Mouse (Mus musculus): ENCODE data around the gene Tmem201. TPM values are rescaled to one million over a fixed set of nuclear protein-coding genes. Genes with fewer than 3 reads are reported as not detected.
"Not testable (repeated sequence)": the region's sequence is repeated elsewhere in the genome, so short reads cannot be mapped to it uniquely, and the experiment has no call there.

Tmem201 gene
- polyA plus RNA-seq, 1 experiment from 2014 or later, result 28.3 TPM

GRCm38 (mm10) chr4:149775330-149775729 lies 37.5 kb upstream of the Tmem201 start:
- H3K4me2 ChIP-seq (replicated peaks; ENCODE audit: low read depth, low read length), result no peak overlapping the region
- H3K36me3 ChIP-seq (ENCODE audit: control insufficient read depth, insufficient read depth, low read length), result no peaks in the 10 kb centered on the region
- no peak overlapping the region for H3K27ac ChIP-seq (ENCODE audit: low read depth, low read length)
- no peak for ATAC-seq (ENCODE audit: low FRiP score, low TSS enrichment)
- 66% methylated on average over 7 of the region's 7 CpGs for WGBS
- peaks cover 10% of the 10 kb centered on the region for H3K4me1 ChIP-seq (ENCODE audit: control insufficient read depth, insufficient read depth, low read length)
- no peaks in the 10 kb centered on the region for H3K9me3 ChIP-seq (ENCODE audit: control insufficient read depth, low read length)
- H3K27me3 ChIP-seq (ENCODE audit: control insufficient read depth, insufficient read depth, low read length), result no peaks in the 10 kb centered on the region
- H3K9ac ChIP-seq (ENCODE audit: low read depth, low read length), result no peak overlapping the region
- H3K4me3 ChIP-seq (ENCODE audit: low read length), result no peak overlapping the region

GRCm38 (mm10) chr4:149774094-149774470 lies 36.2 kb upstream of the Tmem201 start, which contains the start of gene Slc25a33:
Gene Slc25a33 (minus strand): TSS chr4:149774277.
- WGBS, result under 1% methylated on average over 43 of the region's 51 CpGs
- ATAC-seq (ENCODE audit: low FRiP score, low TSS enrichment), result peak; percentile 97
- Histone ChIP-seq H3K4me1 (ENCODE audit: control insufficient read depth, insufficient read depth, low read length) (peaks cover 10% of the 10 kb centered on the region), H3K9ac (ENCODE audit: low read depth, low read length) (peak within 1 kb of the TSS; percentile 85), H3K27me3 (ENCODE audit: control insufficient read depth, insufficient read depth, low read length) (no peaks in the 10 kb centered on the region), H3K27ac (ENCODE audit: low read depth, low read length) (peak within 1 kb of the TSS; percentile 59; the same call in 1 of the 2 replicates), H3K4me2 (replicated peaks; ENCODE audit: low read depth, low read length) (peak within 1 kb of the TSS; percentile 99), H3K9me3 (ENCODE audit: control insufficient read depth, low read length) (no peaks in the 10 kb centered on the region), H3K4me3 (ENCODE audit: low read length) (peak within 1 kb of the TSS; percentile 70), H3K36me3 (ENCODE audit: control insufficient read depth, insufficient read depth, low read length) (no peaks in the 10 kb centered on the region)

DNA sequence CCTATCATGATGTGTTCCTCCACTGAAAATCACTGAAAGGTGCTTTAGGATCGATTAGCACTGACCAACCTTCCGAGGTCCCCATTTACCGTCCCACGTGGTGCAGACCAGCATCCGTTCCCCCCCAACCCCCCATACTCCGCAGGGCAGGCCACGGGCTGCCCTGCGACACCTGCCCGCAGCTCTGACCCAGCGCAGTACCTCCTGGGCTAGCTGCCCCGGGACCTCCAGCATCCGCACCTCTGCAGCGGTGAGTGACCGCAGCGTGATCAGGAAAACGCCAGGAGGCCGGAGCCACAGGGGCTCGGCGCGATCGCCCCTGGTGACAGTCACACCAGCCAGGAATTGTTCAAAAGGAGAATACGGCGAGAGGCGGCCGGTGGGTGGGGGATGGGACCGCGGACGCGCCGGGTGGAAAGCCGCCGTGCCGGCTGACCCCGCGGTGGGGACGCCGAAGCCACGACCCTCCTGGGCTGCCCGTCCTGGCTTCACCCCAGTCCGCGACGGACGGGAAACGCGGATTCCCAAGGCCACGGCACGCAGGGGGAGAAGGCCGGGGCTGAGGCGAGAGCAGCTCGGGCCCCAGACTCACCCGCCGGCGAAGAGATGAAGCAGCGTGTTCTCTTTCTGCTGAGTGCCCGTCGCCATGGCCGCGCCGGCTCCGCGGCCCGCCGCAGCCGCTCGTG lies 35.7 kb upstream of the Tmem201 start:
- Histone ChIP-seq H3K9ac (ENCODE audit: low read depth, low read length) (peak overlapping the region; percentile 85), H3K4me2 (replicated peaks; ENCODE audit: low read depth, low read length) (peak overlapping the region; percentile 99), H3K4me3 (ENCODE audit: low read length) (peak overlapping the region; percentile 70), H3K9me3 (ENCODE audit: control insufficient read depth, low read length) (no peaks in the 10 kb centered on the region), H3K36me3 (ENCODE audit: control insufficient read depth, insufficient read depth, low read length) (no peaks in the 10 kb centered on the region), H3K4me1 (ENCODE audit: control insufficient read depth, insufficient read depth, low read length) (peaks cover 10% of the 10 kb centered on the region), H3K27ac (ENCODE audit: low read depth, low read length) (peak overlapping the region; percentile 59; the same call in 1 of the 2 replicates), H3K27me3 (ENCODE audit: control insufficient read depth, insufficient read depth, low read length) (no peaks in the 10 kb centered on the region)
- peak; percentile 58 for ATAC-seq (ENCODE audit: low FRiP score, low TSS enrichment)
- under 1% methylated on average over 65 of the region's 65 CpGs for WGBS

GRCm38 (mm10) chr4:149772394-149772793 lies 34.5 kb upstream of the Tmem201 start:
- H3K4me3 ChIP-seq (ENCODE audit: low read length), result no peak overlapping the region

DNA sequence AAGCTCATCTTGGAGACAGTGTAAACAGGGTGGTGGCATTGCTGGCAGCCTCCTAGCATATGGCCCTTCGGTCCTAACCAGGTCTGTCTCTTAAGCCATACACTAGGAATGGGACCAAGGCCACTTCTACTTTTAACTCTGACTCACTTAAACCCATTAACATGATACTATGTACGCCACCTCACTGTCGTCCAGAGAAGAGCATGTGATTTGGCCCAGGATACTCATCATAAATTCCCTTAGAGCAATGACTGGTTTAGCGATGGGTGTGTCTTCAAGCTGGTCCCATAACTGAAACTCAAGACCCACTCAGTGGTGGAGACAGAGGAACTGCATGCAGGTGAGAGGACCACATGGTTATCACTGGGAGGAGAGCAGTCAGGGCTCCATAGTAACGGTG lies 27.4 kb upstream of the Tmem201 start:
- H3K9ac ChIP-seq (ENCODE audit: low read depth, low read length), result no peak overlapping the region
- H3K4me1 ChIP-seq (ENCODE audit: control insufficient read depth, insufficient read depth, low read length), result no peaks in the 10 kb centered on the region
- peaks cover 5% of the 10 kb centered on the region; the same call in 1 of the 2 replicates for H3K36me3 ChIP-seq (ENCODE audit: control insufficient read depth, insufficient read depth, low read length)
- H3K4me3 ChIP-seq (ENCODE audit: low read length), result no peak overlapping the region
- H3K9me3 ChIP-seq (ENCODE audit: control insufficient read depth, low read length), result no peaks in the 10 kb centered on the region
- no peaks in the 10 kb centered on the region for H3K27me3 ChIP-seq (ENCODE audit: control insufficient read depth, insufficient read depth, low read length)
- no peak overlapping the region for H3K27ac ChIP-seq (ENCODE audit: low read depth, low read length)
- 88% methylated on average over 5 of the region's 5 CpGs for WGBS
- H3K4me2 ChIP-seq (replicated peaks; ENCODE audit: low read depth, low read length), result no peak overlapping the region
- no peak for ATAC-seq (ENCODE audit: low FRiP score, low TSS enrichment)

More at GRCm38 (mm10) chr4:149772394-149772793, 34.5 kb upstream of the Tmem201 start:
- no peak overlapping the region for H3K4me2 ChIP-seq (replicated peaks; ENCODE audit: low read depth, low read length)
- ATAC-seq (ENCODE audit: low FRiP score, low TSS enrichment), result no peak
- H3K27me3 ChIP-seq (ENCODE audit: control insufficient read depth, insufficient read depth, low read length), result no peaks in the 10 kb centered on the region
- H3K36me3 ChIP-seq (ENCODE audit: control insufficient read depth, insufficient read depth, low read length), result no peaks in the 10 kb centered on the region
- 18% methylated on average over 2 of the region's 2 CpGs for WGBS
- H3K27ac ChIP-seq (ENCODE audit: low read depth, low read length), result no peak overlapping the region
- H3K9ac ChIP-seq (ENCODE audit: low read depth, low read length), result no peak overlapping the region
- no peaks in the 10 kb centered on the region for H3K9me3 ChIP-seq (ENCODE audit: control insufficient read depth, low read length)
- peaks cover 10% of the 10 kb centered on the region for H3K4me1 ChIP-seq (ENCODE audit: control insufficient read depth, insufficient read depth, low read length)

DNA sequence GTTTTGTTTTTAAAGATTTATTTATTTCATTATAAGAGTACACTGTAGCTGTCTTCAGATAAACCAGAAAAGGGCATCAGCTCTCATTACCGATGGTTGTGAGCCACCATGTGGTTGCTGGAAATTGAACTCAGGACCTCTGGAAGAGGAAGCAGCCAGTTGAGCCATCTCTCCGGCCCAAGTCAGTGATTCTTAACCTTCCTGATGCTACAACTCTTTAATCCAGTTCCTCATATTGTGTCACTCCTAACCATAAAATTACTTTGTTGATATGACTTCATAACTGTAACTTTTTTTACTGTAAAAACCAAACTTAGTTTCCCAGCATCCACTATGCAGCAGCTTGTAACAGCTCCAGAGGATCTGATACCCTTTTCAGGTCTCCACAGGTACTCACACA lies 25.5 kb upstream of the Tmem201 start:
- Histone ChIP-seq H3K9me3 (ENCODE audit: control insufficient read depth, low read length) (no peaks in the 10 kb centered on the region), H3K4me3 (ENCODE audit: low read length) (no peak overlapping the region), H3K4me1 (ENCODE audit: control insufficient read depth, insufficient read depth, low read length) (no peaks in the 10 kb centered on the region), H3K4me2 (replicated peaks; ENCODE audit: low read depth, low read length) (no peak overlapping the region), H3K27me3 (ENCODE audit: control insufficient read depth, insufficient read depth, low read length) (no peaks in the 10 kb centered on the region), H3K9ac (ENCODE audit: low read depth, low read length) (no peak overlapping the region), H3K27ac (ENCODE audit: low read depth, low read length) (no peak overlapping the region), H3K36me3 (ENCODE audit: control insufficient read depth, insufficient read depth, low read length) (peaks cover 5% of the 10 kb centered on the region; the same call in 1 of the 2 replicates)
- 87% methylated on average over 2 of the region's 2 CpGs for WGBS
- ATAC-seq (ENCODE audit: low FRiP score, low TSS enrichment), result no peak

- Histone ChIP-seq H3K36me3 (ENCODE audit: control insufficient read depth, insufficient read depth, low read length) (peaks cover 5% of the 10 kb centered on the region; the same call in 1 of the 2 replicates), H3K9me3 (ENCODE audit: control insufficient read depth, low read length) (no peaks in the 10 kb centered on the region), H3K9ac (ENCODE audit: low read depth, low read length) (no peak overlapping the region), H3K4me3 (ENCODE audit: low read length) (no peak overlapping the region), H3K4me2 (replicated peaks; ENCODE audit: low read depth, low read length) (no peak overlapping the region), H3K27ac (ENCODE audit: low read depth, low read length) (no peak overlapping the region), H3K27me3 (ENCODE audit: control insufficient read depth, insufficient read depth, low read length) (no peaks in the 10 kb centered on the region), H3K4me1 (ENCODE audit: control insufficient read depth, insufficient read depth, low read length) (no peaks in the 10 kb centered on the region)
- 50% methylated on average over 5 of the region's 5 CpGs for WGBS
- no peak for ATAC-seq (ENCODE audit: low FRiP score, low TSS enrichment)
Measured at GRCm38 (mm10) chr4:149759517-149759916, 21.7 kb upstream of the Tmem201 start.

DNA sequence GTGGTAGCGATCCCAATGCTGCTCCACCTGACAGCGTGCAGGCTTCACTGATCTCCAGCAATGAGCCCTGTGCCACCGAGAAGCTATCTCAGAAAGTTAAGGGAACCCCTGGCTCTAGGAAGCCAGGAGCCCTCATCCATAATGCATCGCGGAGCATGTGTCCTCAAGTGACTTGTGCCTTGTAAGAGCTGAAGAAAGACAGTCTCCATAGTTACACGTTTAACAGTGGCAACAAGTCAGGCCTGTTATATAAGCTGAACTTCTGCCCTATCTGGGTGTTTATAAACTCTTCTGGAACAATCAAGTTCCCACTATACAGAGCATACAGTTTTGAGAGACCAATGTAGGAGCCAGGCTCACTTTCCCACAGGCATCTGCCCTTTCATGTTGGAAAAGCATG lies 20.6 kb upstream of the Tmem201 start:
- ATAC-seq (ENCODE audit: low FRiP score, low TSS enrichment), result no peak
- no peak overlapping the region for H3K4me3 ChIP-seq (ENCODE audit: low read length)
- peaks cover 8% of the 10 kb centered on the region; the same call in 1 of the 2 replicates for H3K36me3 ChIP-seq (ENCODE audit: control insufficient read depth, insufficient read depth, low read length)
- no peaks in the 10 kb centered on the region for H3K27me3 ChIP-seq (ENCODE audit: control insufficient read depth, insufficient read depth, low read length)
- no peak overlapping the region for H3K9ac ChIP-seq (ENCODE audit: low read depth, low read length)
- 86% methylated on average over 6 of the region's 6 CpGs for WGBS
- H3K4me2 ChIP-seq (replicated peaks; ENCODE audit: low read depth, low read length), result no peak overlapping the region
- H3K9me3 ChIP-seq (ENCODE audit: control insufficient read depth, low read length), result no peaks in the 10 kb centered on the region
- no peak overlapping the region for H3K27ac ChIP-seq (ENCODE audit: low read depth, low read length)
- H3K4me1 ChIP-seq (ENCODE audit: control insufficient read depth, insufficient read depth, low read length), result no peaks in the 10 kb centered on the region

- H3K4me1 ChIP-seq (ENCODE audit: control insufficient read depth, insufficient read depth, low read length); ATAC-seq (ENCODE audit: low FRiP score, low TSS enrichment); H3K9ac ChIP-seq (ENCODE audit: low read depth, low read length); H3K4me2 ChIP-seq (replicated peaks; ENCODE audit: low read depth, low read length); H3K27me3 ChIP-seq (ENCODE audit: control insufficient read depth, insufficient read depth, low read length); H3K36me3 ChIP-seq (ENCODE audit: control insufficient read depth, insufficient read depth, low read length); H3K4me3 ChIP-seq (ENCODE audit: low read length); H3K9me3 ChIP-seq (ENCODE audit: control insufficient read depth, low read length); H3K27ac ChIP-seq (ENCODE audit: low read depth, low read length): not testable (repeated sequence)
- WGBS, result 94% methylated on average over 7 of the region's 7 CpGs
Measured at GRCm38 (mm10) chr4:149756546-149756945, 18.7 kb upstream of the Tmem201 start.
